Mouse (Mus musculus) neutrophil, adult 59 days (primary cell): ENCODE results near the gene 1700001P01Rik. TPM values are rescaled to one million over a fixed set of nuclear protein-coding genes. Genes with fewer than 3 reads are reported as not detected.

Source experiments
- total RNA-seq, 2 experiments: library from RNA; stranded (reverse); gene quantifications; 1 replicate in 1 of 2; 2 replicates in 1 of 2; pipeline ENCODE4 v1.2.4; 2023

The 1700001P01Rik gene
- total RNA-seq = under 1 TPM in 1 of 2 experiments, not detected in 1; 0.66 TPM

DNA sequence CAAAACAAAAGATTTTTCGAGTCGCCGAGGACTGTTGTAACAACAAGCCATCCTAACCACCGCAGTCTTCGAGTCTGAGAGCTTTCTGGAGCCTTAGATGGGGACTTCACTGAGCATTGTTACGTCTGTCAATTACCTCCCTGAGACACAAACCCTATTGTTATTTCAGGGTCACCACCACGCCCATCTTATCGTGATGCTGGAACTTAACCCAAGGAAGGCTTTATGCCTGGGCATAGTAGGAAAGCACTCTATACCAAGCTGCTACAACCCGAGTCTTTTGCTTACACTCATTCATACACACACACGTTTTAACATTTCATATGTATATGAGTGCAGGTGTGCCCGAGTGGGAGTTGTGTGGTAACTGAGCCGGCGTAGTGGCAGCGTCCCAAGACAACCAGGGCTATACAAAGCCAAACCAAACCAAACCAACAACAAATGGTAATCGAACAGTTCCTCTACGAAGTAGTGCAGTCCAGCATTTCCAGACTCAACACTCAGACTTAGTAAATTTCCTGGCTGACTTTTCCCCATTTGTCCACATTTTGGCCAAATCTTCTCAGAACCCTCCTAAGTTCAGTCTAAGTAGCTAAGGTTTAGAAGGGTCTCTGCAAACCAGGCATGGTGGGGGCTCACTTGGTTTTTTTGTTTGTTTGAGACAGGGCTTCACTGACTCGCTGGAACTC lies at the start of gene 1700001P01Rik:
TSS of gene 1700001P01Rik (minus strand) at position 111 of the 689 bp plus-strand sequence.

GRCm38 (mm10) chr11:97798782-97799145 lies 23.0 kb upstream of the 1700001P01Rik start, which contains the start of gene Lasp1:
Gene Lasp1, plus strand, starts transcription at chr11:97799000.

DNA sequence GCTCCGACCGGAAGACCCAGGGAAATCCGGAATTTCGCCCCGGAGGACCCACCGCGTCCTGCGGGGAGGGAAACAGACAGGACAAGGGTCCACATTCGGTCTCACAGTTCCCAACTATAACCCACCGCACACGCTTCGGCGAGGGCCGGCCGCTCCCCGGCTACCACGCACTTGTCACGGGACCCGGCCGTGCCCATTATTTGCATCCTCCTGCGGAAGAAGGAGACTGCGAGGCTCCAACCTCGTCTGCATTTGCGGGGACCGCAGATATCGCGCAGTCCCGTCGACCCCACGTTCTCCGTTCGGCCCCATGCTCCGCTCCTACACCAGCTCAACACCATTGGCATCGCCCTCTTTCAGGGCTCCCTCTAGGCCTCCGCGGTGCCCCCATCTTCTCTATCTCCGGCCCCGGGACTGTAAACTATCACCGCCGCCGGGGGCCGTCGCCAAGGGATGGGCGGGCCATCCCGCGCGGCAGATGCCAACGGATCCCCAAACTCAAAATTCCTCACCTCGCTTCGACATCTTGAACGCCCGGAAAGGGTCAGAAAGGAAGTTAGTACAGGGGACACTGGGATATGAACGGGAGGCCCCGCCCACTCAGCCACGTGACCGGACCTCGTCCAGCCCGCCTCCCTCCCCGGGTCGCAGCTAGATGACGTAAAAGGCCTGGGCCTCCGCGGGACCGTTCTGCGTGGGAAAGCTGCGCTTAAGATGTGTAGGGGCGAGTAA lies 6.3 kb upstream of the 1700001P01Rik start, which contains the start of gene Rpl23:
TSS of gene Rpl23 (minus strand) at position 606 of the 732 bp plus-strand sequence.

DNA sequence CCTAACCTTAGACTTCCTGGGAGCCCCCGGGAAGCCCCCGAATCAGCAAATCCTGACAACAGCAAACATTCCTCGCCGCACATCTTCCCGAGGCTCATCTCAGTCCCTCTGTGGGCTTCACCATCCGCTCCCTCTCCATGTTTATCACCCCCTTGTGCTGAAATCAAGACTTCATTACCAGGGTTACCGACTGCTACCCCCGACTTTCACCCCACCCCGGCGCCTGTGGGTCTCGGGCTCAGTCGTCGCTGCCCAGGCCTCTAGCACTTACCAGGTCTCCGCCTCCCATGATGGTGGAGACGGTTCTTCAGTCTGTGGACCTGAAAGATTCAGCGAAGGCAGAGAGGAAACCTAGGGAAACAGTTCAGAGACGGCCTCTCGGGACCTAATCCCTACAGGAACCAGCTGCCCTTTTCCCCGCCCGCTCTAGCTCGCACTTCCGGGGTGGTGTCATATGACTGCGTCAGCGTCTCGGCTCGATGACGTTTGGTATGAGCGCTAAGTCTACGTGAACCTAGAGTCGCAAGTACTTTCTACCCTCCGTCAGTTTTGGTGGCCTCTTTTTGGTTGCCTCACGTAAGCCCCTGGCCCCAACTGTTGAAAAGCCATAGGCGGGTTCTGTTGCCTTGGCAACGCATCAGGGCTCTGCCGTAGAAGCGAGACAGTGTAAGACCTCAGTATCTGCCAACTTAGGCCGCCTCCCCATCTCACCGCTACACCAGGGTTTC lies 9.4 kb downstream of the 1700001P01Rik start, which contains the start of gene Cwc25:
TSS of gene Cwc25 (minus strand) at position 403 of the 728 bp plus-strand sequence.

DNA sequence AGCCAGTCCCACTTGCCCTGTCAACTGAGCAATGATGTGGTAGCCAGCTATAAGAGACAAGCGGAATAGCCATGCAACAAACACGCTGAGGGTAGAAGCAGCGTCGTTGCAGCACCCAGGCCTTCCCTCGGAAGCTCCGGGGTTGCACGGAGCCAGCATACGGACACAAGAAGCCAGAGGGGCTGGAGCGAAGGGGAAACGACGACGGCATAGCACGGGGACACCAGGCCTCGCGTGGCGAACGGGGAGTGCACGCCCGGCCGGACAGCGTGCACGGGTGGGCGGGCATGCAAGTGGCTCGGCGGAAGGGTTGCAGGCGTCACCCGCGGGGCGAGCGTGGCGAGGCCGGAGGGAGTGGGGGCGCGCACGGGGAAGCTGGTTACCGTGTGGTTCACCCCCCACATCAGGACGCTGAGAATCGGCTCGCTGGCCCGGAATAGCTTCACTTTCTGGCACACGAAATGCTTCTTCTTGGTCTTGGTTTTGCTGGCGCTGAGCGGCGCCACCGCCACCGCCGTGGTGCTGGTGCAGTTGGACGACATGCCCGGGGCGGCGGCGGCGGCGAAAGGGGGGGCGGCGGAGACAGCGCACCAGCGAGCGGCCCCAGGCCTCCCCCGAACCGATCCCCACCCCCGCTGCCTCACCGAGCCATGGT lies 31.5 kb downstream of the 1700001P01Rik start, which contains the start of gene Pip4k2b:
TSS of gene Pip4k2b (minus strand) at position 642 of the 655 bp plus-strand sequence.

Other genes starting within 250 kb of the 1700001P01Rik start
- not detected for gene Srcin1, start 199.7 kb downstream of the 1700001P01Rik start, total RNA-seq
- under 1 TPM; 0.78 to 0.84 TPM for gene Epop, start 146.2 kb downstream of the 1700001P01Rik start, total RNA-seq
- 1 to 10 TPM; 6.8 to 7.6 TPM for gene Mllt6, start 112.5 kb downstream of the 1700001P01Rik start, total RNA-seq
- 1 to 10 TPM; 4.9 to 6.8 TPM for gene Cisd3, start 90.1 kb downstream of the 1700001P01Rik start, total RNA-seq
- gene Pcgf2, start 75.4 kb downstream of the 1700001P01Rik start, total RNA-seq = 1 to 10 TPM; 1.4 to 2.1 TPM
- 100 to 1,000 TPM; 129 to 142 TPM for gene Psmb3, start 72.5 kb downstream of the 1700001P01Rik start, total RNA-seq
- 10 to 100 TPM; 27.6 to 31.9 TPM for gene Pip4k2b, start 31.2 kb downstream of the 1700001P01Rik start, total RNA-seq
- 10 to 100 TPM; 46.2 to 49.5 TPM for gene Cwc25, start 9.4 kb downstream of the 1700001P01Rik start, total RNA-seq
- 100 to 1,000 TPM; 575 to 596 TPM for gene Rpl23, start 6.5 kb upstream of the 1700001P01Rik start, total RNA-seq
- 100 to 1,000 TPM; 354 to 359 TPM for gene Lasp1, start 23.1 kb upstream of the 1700001P01Rik start, total RNA-seq
- under 1 TPM; 0.68 to 0.89 TPM for gene B230217C12Rik, start 64.9 kb upstream of the 1700001P01Rik start, total RNA-seq
- gene Fbxo47, start 108.2 kb upstream of the 1700001P01Rik start, total RNA-seq = not detected
- 10 to 100 TPM in 1 of 2 experiments, 1 to 10 TPM in 1; 6.9 to 14.2 TPM for gene Plxdc1, start 210.5 kb upstream of the 1700001P01Rik start, total RNA-seq
- gene Arl5c, start 220.3 kb upstream of the 1700001P01Rik start, total RNA-seq = 10 to 100 TPM; 21.6 to 33.2 TPM
- gene Cacnb1, start 247.1 kb upstream of the 1700001P01Rik start, total RNA-seq = 1 to 10 TPM; 1.3 to 2.2 TPM